In the genomic region with DNA sequence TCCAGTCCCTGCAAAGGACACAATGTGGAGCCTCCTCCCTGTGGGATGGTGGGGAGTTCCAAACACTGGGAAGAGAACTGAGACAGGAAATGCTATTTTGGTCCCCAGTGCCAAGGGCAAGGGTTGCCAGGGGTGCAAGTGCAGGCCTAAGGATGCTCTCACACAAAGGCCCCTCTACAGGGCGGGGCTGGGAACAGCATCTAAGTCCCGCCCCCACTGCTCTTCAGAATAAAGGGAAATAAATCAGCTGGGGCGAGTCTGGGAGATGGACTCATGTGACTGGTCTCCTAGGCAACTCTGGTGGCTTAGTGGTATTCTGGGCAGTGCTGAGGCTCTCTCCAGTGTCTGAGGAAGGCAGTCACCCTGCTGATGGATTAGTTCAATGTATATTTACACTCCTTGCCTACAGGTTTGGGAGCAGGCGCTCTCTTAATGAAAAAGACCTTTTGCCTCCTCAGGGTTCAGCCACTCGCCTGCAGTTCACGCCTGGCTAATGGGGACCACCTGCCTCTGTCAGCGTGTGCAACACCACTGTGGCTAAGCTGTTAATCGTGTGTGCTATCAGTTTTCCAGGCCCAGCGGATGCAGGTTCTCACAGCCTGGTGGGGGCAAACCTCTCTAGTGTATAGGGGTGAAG, we compare ENCODE assay signal across 8 mouse cellular contexts. TPM values are rescaled to one million over a fixed set of nuclear protein-coding genes. Genes with fewer than 3 reads are reported as not detected.
DNase-seq lines count a peak whose midpoint lies in the region; ATAC-seq and TF ChIP-seq lines count a peak whose summit lies in the region.

No protein-coding gene starts in this region.

- H3K27me3 ChIP-seq in G1E (ENCODE audit: insufficient read depth, low read length): no peaks in the 10 kb centered on the region
- no peaks in the 10 kb centered on the region for H3K27me3 ChIP-seq in forebrain, postnatal 0 days (ENCODE audit: insufficient read depth, low read length)
- H3K27me3 ChIP-seq in hindbrain, embryonic 13.5 days: 0 out of 2 replicates have a peak, but pooled peaks cover 6% of the 10 kb centered on the region

- no peak overlapping the region for H3K4me3 ChIP-seq in G1E (ENCODE audit: low read depth, low read length)
- peak overlapping the region; percentile 1; the same call in 1 of the 2 replicates for H3K4me3 ChIP-seq in bone marrow macrophage, adult 2 months (ENCODE audit: insufficient read depth, low read length)
- H3K4me3 ChIP-seq in forebrain, postnatal 0 days (ENCODE audit: low read depth, low read length): no peak overlapping the region
- no peak overlapping the region for H3K4me3 ChIP-seq in hindbrain, embryonic 13.5 days

- H3K9me3 ChIP-seq in G1E (replicated peaks): no peaks in the 10 kb centered on the region
- no peaks in the 10 kb centered on the region for H3K9me3 ChIP-seq in forebrain, postnatal 0 days (ENCODE audit: low read length)
- no peaks in the 10 kb centered on the region for H3K9me3 ChIP-seq in hindbrain, embryonic 13.5 days

- ATAC-seq in G1E (ENCODE audit: extremely low read depth, insufficient number of reproducible peaks, low FRiP score, poor library complexity, severe bottlenecking): peak; percentile 52
- peak; percentile 93 for ATAC-seq in forebrain, postnatal 0 days
- peak; percentile 93 for ATAC-seq in hindbrain, embryonic 13.5 days (ENCODE audit: low FRiP score)
- ATAC-seq in inflammation-experienced regulatory T-cells, adult 6 months: no peak

- H3K36me3 ChIP-seq in G1E (replicated peaks): peaks cover 97% of the 10 kb centered on the region
- H3K36me3 ChIP-seq in forebrain, postnatal 0 days (ENCODE audit: insufficient read depth): peaks cover 39% of the 10 kb centered on the region
- peaks cover 38% of the 10 kb centered on the region for H3K36me3 ChIP-seq in hindbrain, embryonic 13.5 days

- WGBS in forebrain, postnatal 0 days: 5% methylated on average over 9 of the region's 9 CpGs
- 6% methylated on average over 9 of the region's 9 CpGs for WGBS in hindbrain, embryonic 13.5 days

- no peak for DNase-seq in G1E (ENCODE audit: low spot score)
- DNase-seq in forebrain, postnatal 0 days: peak; percentile 82
- DNase-seq in layer of hippocampus, postnatal 14 days (ENCODE audit: low spot score in 2 of 2): peak; percentile 58 to 75
- DNase-seq in lung, postnatal 14 days: peak; percentile 67
- peak; percentile 85 to 90 for DNase-seq in right cerebral cortex, postnatal 10 days (ENCODE audit: low spot score in 2 of 2)

- H3K9ac ChIP-seq in forebrain, postnatal 0 days: peak overlapping the region; percentile 44
- H3K9ac ChIP-seq in hindbrain, embryonic 13.5 days: peak overlapping the region; percentile 66

- peak overlapping the region; percentile 31 for H3K4me2 ChIP-seq in forebrain, postnatal 0 days (ENCODE audit: low read depth)
- H3K4me2 ChIP-seq in hindbrain, embryonic 13.5 days: peak overlapping the region; percentile 36

- peaks cover 30% of the 10 kb centered on the region for H3K4me1 ChIP-seq in G1E (ENCODE audit: insufficient read depth, low read depth, low read length)
- H3K4me1 ChIP-seq in bone marrow macrophage, adult 2 months (ENCODE audit: control insufficient read depth, insufficient read depth, low read length): peaks cover 42% of the 10 kb centered on the region
- H3K4me1 ChIP-seq in forebrain, postnatal 0 days (ENCODE audit: insufficient read depth): peaks cover 30% of the 10 kb centered on the region
- peaks cover 78% of the 10 kb centered on the region for H3K4me1 ChIP-seq in hindbrain, embryonic 13.5 days (replicated peaks)

- TF ChIP-seq CTCF in G1E (IDR thresholded peaks at IDR 0.05; ENCODE audit: low read depth, low read length): no peak
- TF ChIP-seq CTCF in bone marrow macrophage, adult 2 months (IDR thresholded peaks at IDR 0.05; ENCODE audit: low read depth, low read length): no peak
- 0 out of 2 replicates have a peak, but pooled peaks have one; percentile 4 for TF ChIP-seq CTCF in forebrain, postnatal 0 days (IDR thresholded peaks at IDR 0.05; ENCODE audit: low read depth)

- peak overlapping the region; percentile 88 for H3K27ac ChIP-seq in bone marrow macrophage, adult 2 months (ENCODE audit: insufficient read depth, low read depth, low read length)
- H3K27ac ChIP-seq in forebrain, postnatal 0 days (ENCODE audit: low read depth, low read length): peak overlapping the region; percentile 82
- peak overlapping the region; percentile 97 for H3K27ac ChIP-seq in hindbrain, embryonic 13.5 days

- no peak for TF ChIP-seq POLR2A in bone marrow macrophage, adult 2 months (IDR thresholded peaks at IDR 0.05; ENCODE audit: borderline replicate concordance, low read depth, low read length)

RNA-seq across cellular contexts. Expression of a gene that starts 9.3 kb away (rescaled TPM):
- total RNA-seq in G1E (2014; fragmentation: Nextera tagmentation) (22.6 and 38.3 TPM in 2 replicates), G1E (2017) (17.7 and 18.8 TPM in 2 replicates)
- polyA plus RNA-seq in G1E (2012): 8.1 and 15.1 TPM in 2 replicates
- polyA plus RNA-seq in bone marrow macrophage, adult 2 months (2012; ENCODE audit: insufficient read depth, insufficient read length, missing spikeins): 54.6 and 61.0 TPM in 2 replicates
- total RNA-seq in forebrain, postnatal 0 days (2014; rRNA removed): 78.8 and 80.9 TPM in 2 replicates
- 68.6 and 84.5 TPM in 2 replicates for polyA plus RNA-seq in forebrain, postnatal 0 days (2015; fragmentation: Nextera tagmentation; extraction: Ambion mirVana)
- 90.8 and 91.6 TPM in 2 replicates for polyA plus RNA-seq in hindbrain, embryonic 13.5 days (2015; fragmentation: Nextera tagmentation; extraction: Ambion mirVana)
- 100 to 1,000 TPM; 158 to 172 TPM for total RNA-seq in layer of hippocampus, postnatal 14 days (2021)
- polyA plus RNA-seq in inflammation-experienced regulatory T-cells, adult 6 months (2017; shearing (Covaris generic)): 10 to 100 TPM; 36.8 to 43.5 (median 42.5) TPM

RNA-seq across cellular contexts. Expression of a gene that starts 29.3 kb away (rescaled TPM):
- total RNA-seq in G1E (2014; fragmentation: Nextera tagmentation) (20.5 and 41.6 TPM in 2 replicates), G1E (2017) (32.7 and 36.8 TPM in 2 replicates)
- polyA plus RNA-seq in G1E (2012): 62.5 and 70.3 TPM in 2 replicates
- 44.6 and 49.8 TPM in 2 replicates for polyA plus RNA-seq in bone marrow macrophage, adult 2 months (2012; ENCODE audit: insufficient read depth, insufficient read length, missing spikeins)
- 66.9 and 85.8 TPM in 2 replicates for total RNA-seq in forebrain, postnatal 0 days (2014; rRNA removed)
- polyA plus RNA-seq in forebrain, postnatal 0 days (2015; fragmentation: Nextera tagmentation; extraction: Ambion mirVana): 62.7 and 65.8 TPM in 2 replicates
- polyA plus RNA-seq in hindbrain, embryonic 13.5 days (2015; fragmentation: Nextera tagmentation; extraction: Ambion mirVana): 61.5 and 68.1 TPM in 2 replicates
- total RNA-seq in layer of hippocampus, postnatal 14 days (2021): 10 to 100 TPM; 76.0 to 81.1 TPM
- 10 to 100 TPM; 36.4 to 44.9 (median 44.1) TPM for polyA plus RNA-seq in inflammation-experienced regulatory T-cells, adult 6 months (2017; shearing (Covaris generic))

RNA-seq across cellular contexts. Expression of a gene that starts 51.6 kb away (rescaled TPM):
- total RNA-seq in G1E (2014; fragmentation: Nextera tagmentation) (not detected in 2 replicates), G1E (2017) (0.16 TPM in 1 of 2 replicates, not detected in the other)
- polyA plus RNA-seq in G1E (2012): not detected in 2 replicates
- not detected in 2 replicates for polyA plus RNA-seq in bone marrow macrophage, adult 2 months (2012; ENCODE audit: insufficient read depth, insufficient read length, missing spikeins)
- 3.2 and 14.4 TPM in 2 replicates for total RNA-seq in forebrain, postnatal 0 days (2014; rRNA removed)
- polyA plus RNA-seq in forebrain, postnatal 0 days (2015; fragmentation: Nextera tagmentation; extraction: Ambion mirVana): 2.1 and 3.3 TPM in 2 replicates
- 8.1 and 9.3 TPM in 2 replicates for polyA plus RNA-seq in hindbrain, embryonic 13.5 days (2015; fragmentation: Nextera tagmentation; extraction: Ambion mirVana)
- total RNA-seq in layer of hippocampus, postnatal 14 days (2021): 1 to 10 TPM; 1.2 to 1.3 TPM
- polyA plus RNA-seq in inflammation-experienced regulatory T-cells, adult 6 months (2017; shearing (Covaris generic)): not detected
